Mouse (Mus musculus) cerebellum, adult 2 months (tissue): ENCODE measurements at regions not wholly inside any gene's neighbourhood (a gene's known extent, or its start where the extent isn't known, plus 50 kb on each side); places are given as distances from the start of the nearest gene placed in this dataset.

Experiments
- CTCF ChIP-seq: fragments of 200-500 bp; IDR thresholded peaks from 2 replicates; pipeline ENCODE4 v1.5.1; 2011; ENCODE audit warnings: low read depth, mild to moderate bottlenecking, control low read depth, low read length, moderate library complexity, borderline replicate concordance; ENCODE audit not compliant: insufficient read depth
- POLR2A ChIP-seq: fragments of 200-500 bp; IDR thresholded peaks from 2 replicates; pipeline ENCODE4 v1.6.1; 2011; ENCODE audit warnings: low read length, control low read depth, borderline replicate concordance; ENCODE audit not compliant: insufficient read depth

GRCm38 (mm10) chr15:68496438-68496837, 1995.7 kb upstream of the Lrrc6 start:
- TF ChIP-seq CTCF (no peak), POLR2A (no peak)
